Mouse (Mus musculus) layer of hippocampus, adult 9-11 months (tissue): ENCODE results near the gene Lrrc55.
"Not testable (repeated sequence)": the region's sequence is repeated elsewhere in the genome, so short reads cannot be mapped to it uniquely, and the experiment has no call there.

ENCODE experiments used
- DNase-seq: peaks from one replicate; pipeline ENCODE4 v3.0.0; 2022

Gene Lrrc55

GRCm38 (mm10) chr2:85196901-85197300, at the start of gene Lrrc55:
Gene Lrrc55 (minus strand): TSS chr2:85197197.
- no peak for DNase-seq

GRCm38 (mm10) chr2:85246506-85247082, 49.6 kb upstream of the Lrrc55 start:
- peak; percentile 52 for DNase-seq

GRCm38 (mm10) chr2:85245737-85246136, 48.7 kb upstream of the Lrrc55 start:
- no peak for DNase-seq

- no peak for DNase-seq
Measured at GRCm38 (mm10) chr2:85238068-85238667, 41.2 kb upstream of the Lrrc55 start.

GRCm38 (mm10) chr2:85237231-85237630, 40.2 kb upstream of the Lrrc55 start:
- DNase-seq, result not testable (repeated sequence)

- DNase-seq, result no peak
Measured at GRCm38 (mm10) chr2:85230771-85231511, 33.9 kb upstream of the Lrrc55 start.

GRCm38 (mm10) chr2:85229606-85230005, 32.6 kb upstream of the Lrrc55 start:
- DNase-seq, result no peak

- no peak for DNase-seq
Measured at GRCm38 (mm10) chr2:85227816-85228335, 30.9 kb upstream of the Lrrc55 start.

- DNase-seq, result no peak
Measured at GRCm38 (mm10) chr2:85224221-85225179, 27.5 kb upstream of the Lrrc55 start.

- no peak for DNase-seq
Measured at GRCm38 (mm10) chr2:85216606-85217005, 19.6 kb upstream of the Lrrc55 start.

GRCm38 (mm10) chr2:85213746-85214145, 16.7 kb upstream of the Lrrc55 start:
- peak; percentile 88 for DNase-seq

- DNase-seq, result no peak
Measured at GRCm38 (mm10) chr2:85209301-85209700, 12.3 kb upstream of the Lrrc55 start.

- no peak for DNase-seq
Measured at GRCm38 (mm10) chr2:85205170-85205569, 8.2 kb upstream of the Lrrc55 start.

- peak; percentile 49 for DNase-seq
Measured at GRCm38 (mm10) chr2:85198011-85198965, 1.3 kb upstream of the Lrrc55 start.

GRCm38 (mm10) chr2:85194566-85194965, 2.4 kb downstream of the Lrrc55 start:
- peak; percentile 61 for DNase-seq

GRCm38 (mm10) chr2:85187582-85188151, 9.3 kb downstream of the Lrrc55 start:
- DNase-seq, result no peak

GRCm38 (mm10) chr2:85178139-85178800, 18.7 kb downstream of the Lrrc55 start:
- no peak for DNase-seq

GRCm38 (mm10) chr2:85173545-85173944, 23.5 kb downstream of the Lrrc55 start:
- no peak for DNase-seq

GRCm38 (mm10) chr2:85172763-85173103, 24.3 kb downstream of the Lrrc55 start:
- DNase-seq, result no peak

- no peak for DNase-seq
Measured at GRCm38 (mm10) chr2:85172071-85172762, 24.8 kb downstream of the Lrrc55 start.
